Mouse (Mus musculus): Measurements from ENCODE around the gene Mtif3.

Gene Mtif3

DNA sequence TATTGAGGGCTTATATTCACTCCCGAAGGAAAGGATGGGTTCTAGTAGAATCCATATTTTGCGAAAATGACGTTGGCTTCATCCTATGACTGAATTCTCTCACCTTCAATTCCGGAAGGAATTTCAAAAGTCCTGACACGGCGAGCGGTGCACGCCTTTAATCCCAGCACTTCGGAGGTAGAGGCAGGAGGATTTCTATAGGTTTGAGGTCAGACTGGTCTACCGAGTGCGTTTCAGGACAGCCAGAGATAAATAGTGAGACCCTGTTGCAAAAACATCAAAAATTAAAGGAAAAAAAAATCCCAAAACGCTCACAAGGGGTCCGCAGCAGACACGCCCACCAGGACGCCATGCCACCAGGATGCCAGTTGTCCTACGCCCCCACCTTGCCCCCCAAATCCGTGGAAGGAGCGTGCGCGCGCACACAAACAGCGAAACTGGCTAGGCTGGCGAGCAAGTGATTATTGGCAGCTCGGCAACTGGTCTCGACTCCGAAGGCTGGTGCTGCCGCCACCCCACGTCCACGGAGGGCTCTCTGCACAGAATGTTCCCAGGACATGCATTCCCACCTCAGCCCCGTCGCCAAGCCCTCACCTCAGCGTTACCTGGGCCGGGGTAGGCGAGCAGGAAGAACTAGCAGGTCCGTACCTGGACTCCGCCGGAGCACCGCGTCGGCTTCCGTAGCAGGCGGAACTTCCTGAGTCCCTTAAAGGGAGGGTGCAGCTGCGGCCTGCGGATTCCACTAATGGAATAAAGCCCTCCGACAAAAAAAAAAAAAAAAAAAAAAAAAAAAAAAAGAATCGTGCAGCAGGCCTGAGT is at the start of gene Mtif3:
TSS of gene Mtif3 (minus strand) at position 683 of the 819 bp plus-strand sequence.
- DNase-seq (ENCODE audit: low read depth) = peak; percentile 91

DNA sequence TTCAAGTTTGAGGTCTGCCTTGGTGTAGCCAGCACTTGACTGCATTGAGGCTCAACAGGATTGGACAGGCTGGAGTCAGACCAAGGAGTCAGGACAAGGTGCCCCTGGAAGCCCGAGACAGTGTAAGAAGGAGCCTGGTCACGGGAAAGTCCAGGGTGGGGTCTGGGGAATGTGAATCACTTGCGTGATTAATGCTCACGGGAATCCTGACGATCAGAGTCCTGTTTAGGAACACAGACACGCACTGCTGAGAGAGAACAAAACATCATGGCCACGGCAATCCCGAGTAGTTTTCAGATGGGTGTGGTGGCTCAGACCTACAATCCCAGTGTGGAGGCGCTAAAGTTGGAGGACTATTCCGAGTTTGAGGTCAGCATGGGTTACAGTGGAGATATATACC is 47.7 kb upstream of the Mtif3 start:
- DNase-seq (ENCODE audit: low read depth) = no peak

DNA sequence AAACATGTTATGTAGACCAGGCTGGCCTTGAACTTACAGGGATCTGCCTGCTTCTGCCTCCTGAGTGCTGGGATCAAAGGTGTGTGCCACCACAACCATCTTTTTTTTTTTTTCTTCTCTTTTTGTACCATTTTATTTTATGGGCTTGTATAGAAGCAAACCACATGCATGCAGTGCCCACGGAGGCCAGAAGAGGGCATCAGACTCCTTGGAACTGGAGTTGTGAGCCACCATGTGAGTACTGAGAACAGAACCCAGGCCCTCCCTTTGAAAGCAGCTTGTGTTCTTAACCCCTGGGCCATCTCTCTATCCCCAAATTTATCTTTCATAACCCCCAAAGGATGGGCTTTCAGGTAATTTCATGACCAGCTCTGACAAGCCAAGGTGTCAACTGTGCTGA is 39.7 kb upstream of the Mtif3 start:
- no peak for DNase-seq (ENCODE audit: low read depth)

DNA sequence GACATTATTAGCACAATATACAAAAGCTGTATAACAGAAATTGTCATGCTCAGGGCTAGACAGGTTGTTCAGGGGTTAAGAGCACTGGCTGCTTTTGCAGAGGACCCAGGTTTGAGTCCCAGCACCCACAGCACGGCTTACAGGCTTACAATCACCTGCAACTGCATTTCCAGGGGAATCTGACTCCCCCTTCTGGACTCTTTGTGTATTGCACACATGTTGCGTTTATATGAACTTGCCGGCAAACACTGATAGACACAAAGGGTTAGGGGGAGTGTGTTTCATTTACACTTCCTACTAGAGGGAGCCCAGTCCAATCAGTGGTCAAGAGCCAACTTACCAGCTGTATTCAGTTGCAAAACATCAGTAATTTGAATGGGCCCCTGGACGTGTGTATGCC is 37.7 kb upstream of the Mtif3 start:
- peak; percentile 29 for DNase-seq (ENCODE audit: low read depth)

DNA sequence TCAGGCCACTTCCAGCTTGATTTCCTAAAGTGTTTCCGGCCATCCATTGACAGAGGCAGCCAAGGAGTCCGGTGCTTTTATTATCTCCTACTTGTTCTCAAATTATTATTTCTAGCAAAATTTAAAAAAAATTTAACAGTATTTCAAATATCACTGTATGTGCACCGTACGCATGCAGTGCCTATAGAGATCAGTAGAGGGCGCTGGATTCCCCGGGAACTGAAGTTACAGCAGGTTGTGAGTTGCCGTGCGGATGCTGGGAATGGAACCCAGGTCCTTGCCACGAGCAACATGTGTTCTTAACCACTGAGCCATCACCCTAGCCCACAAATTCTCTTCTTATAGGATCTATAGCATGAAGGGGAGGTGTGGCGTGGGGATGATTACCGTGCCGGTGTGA is 35.2 kb upstream of the Mtif3 start:
- DNase-seq (ENCODE audit: low read depth) = no peak

DNA sequence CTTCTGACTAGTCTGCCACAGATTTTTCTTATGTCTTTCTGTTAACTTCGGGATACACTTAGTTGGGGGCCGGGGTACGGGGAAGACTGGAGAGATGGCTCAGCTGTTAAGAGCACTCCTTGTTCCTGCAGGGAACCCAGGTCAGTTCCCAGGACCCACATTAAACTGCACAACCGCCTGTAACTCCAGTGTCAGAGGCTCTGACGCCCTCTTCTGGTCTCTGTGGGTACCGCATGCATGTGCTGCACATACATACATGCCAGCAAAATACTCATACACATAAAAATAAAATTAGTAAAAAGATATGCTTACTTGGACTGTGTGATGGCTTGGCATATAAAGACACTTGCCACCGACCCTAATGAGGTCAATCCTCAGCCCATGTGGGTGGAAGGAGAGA is 33.2 kb upstream of the Mtif3 start:
- DNase-seq (ENCODE audit: low read depth) = no peak

DNA sequence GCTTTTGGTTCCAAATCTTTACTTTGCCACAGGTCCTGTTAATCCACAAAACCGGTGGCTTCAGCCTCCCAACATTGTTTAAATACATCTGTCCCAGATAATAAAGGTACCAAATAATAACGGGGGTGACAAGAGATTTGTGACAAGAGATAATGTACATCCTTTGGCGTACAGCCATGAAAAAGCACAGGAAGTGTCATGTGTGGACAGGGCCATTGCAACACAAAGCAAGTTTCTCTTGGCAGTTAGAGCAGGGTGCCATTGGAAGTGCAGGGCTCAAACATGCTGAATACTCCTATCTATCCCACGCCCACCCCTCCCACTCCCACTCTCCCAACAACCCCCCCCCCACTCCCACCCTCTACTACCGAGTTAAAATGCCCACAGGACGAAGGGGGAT is 31.4 kb upstream of the Mtif3 start:
- DNase-seq (ENCODE audit: low read depth) = no peak

DNA sequence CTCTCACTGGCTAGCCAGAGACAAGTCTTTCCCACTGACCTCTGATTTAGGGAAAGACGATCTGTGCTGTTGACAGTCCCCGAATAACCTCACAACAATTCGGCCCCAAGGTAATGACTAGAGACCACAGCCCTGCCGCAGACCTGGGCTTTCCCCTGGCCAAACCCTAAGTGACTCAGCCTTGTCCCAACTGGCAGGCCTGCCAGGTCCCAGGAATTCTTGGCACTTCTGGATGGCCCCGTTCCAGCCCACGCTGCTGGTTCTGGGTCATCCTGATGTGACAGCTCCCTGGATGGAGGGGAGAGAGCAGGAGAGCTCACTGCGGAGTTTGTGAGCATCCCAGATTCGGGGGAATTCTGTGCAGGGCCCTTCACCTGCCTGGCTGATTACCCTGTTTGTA is 29.9 kb upstream of the Mtif3 start:
- no peak for DNase-seq (ENCODE audit: low read depth)

DNA sequence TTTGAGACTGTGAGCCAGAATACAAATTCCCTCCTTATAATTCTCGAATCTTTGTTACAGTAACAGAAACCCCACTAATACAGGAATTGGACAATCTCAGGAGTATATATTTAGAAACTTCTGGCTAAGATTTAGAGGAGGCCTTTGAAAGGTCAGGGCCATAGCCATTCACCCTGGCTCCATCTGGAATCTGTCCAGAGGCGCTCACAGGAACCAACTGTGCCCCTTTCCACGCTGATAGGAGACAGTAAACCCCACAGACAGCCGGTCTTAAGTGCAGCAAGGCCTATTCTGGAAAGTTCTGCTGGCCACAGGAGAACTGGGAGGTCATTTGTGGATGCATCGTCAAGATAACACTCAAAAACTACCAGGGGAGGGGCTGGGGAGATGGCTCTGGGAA is 25.5 kb upstream of the Mtif3 start:
- DNase-seq (ENCODE audit: low read depth) = no peak

DNA sequence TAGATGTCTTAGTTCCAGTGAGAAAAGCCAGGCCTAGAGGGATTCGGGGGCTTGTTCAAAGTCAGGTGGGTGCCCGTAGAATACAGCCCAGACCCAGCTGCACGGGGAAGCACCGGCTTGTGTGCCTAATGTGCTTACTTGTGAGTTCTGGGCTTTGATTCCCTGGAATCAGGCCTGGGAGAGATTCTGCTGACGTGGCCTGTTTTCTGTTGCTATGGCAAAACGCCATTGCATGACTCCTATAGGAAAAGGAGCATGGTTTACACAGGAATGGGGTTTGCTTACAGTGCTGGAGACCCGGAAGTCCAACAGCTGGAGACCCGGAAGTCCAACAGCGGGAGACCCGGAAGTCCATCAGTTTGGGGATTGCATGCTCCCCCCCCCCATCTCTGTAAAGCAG is 24.0 kb upstream of the Mtif3 start:
- DNase-seq (ENCODE audit: low read depth) = no peak

DNA sequence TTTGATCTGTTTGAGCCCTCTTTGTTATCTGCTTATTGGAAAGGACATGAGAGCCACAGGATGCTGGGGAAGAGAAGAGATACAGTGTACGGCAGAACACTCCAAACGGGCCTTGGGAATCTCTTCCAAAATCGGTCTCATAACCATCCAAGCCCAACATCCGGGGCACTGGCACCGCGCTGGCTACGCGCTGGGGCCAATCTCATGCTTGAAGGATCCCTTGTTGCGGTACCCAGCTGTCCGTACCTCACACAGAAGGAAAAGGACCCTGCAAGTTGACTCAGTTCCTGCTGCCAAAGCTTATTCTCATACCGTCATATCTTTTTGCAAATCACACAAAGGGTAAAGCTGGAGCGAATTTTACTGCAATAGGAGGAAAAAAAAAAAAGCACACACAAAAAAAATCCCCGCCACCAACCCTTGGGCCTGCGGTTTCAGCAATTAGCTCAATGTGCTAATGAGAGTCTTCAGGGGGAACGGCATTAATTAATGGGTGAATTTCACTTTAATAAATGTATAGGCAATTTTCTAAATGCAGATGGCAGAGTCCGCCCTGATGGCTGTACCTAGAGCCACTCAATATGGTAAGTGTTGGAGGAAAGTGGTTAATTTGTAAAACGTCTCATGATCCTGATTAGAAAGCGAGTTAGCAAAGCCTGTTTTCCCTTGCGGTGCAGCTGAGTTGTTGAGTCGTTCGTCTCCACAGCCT is 22.3 kb upstream of the Mtif3 start:
- no peak for DNase-seq (ENCODE audit: low read depth)

DNA sequence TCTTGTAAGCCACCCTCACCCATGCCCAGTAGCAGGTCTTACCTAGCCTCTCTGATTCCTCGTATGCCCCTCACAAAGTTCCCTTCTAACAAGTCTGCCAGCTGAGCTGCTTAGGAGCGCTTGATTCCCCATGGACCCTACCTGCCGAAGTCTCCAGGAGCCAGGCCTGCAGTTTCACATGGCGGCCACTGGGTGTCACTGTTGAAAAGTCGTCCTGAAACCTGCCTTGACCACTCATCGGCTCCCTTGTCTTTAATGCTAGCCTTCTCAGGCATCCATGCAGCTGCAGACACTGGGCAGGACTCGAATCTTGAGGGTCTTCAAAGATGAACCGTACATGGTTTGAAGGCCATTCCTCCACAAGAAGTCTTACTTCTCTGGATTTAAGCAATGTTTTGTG is 19.6 kb upstream of the Mtif3 start:
- peak; percentile 73 for DNase-seq (ENCODE audit: low read depth)

DNA sequence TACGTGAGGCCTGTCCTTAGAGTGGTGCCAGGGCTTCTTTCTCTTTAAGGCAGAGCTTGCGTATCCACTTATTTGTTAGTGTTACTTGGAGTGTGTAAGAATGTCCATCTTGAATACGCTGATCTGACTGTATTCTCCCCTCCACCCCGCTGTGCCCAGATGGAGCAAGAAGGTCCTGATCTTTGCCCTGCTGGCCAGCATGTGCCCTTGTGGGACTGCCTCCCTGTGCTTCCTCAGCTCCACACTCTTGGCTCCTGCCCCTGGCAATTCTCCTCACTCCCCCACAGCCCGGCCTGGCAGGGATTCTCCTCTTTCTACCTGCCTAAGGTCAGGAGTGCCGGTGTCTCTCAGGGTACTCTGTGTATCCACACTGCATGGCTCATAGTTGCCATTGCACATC is 17.8 kb upstream of the Mtif3 start:
- no peak for DNase-seq (ENCODE audit: low read depth)

DNA sequence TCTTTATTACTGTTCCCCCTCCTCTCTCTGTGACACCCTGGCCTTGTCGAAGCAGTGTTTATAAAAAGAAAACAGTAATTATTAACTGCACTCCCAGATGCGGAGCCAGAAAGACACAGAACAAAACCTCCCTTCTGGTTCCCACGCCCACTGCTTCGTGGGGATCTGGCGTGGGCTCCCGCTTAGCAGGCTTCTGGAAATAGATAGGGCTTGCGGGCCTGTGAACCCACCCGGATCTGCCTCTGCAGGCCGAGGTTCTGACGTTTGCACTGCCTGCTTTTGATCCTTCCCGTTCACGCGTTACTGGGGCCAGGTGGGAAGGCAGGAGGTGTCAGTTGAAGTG is 11.2 kb upstream of the Mtif3 start:
- DNase-seq (ENCODE audit: low read depth) = no peak

DNA sequence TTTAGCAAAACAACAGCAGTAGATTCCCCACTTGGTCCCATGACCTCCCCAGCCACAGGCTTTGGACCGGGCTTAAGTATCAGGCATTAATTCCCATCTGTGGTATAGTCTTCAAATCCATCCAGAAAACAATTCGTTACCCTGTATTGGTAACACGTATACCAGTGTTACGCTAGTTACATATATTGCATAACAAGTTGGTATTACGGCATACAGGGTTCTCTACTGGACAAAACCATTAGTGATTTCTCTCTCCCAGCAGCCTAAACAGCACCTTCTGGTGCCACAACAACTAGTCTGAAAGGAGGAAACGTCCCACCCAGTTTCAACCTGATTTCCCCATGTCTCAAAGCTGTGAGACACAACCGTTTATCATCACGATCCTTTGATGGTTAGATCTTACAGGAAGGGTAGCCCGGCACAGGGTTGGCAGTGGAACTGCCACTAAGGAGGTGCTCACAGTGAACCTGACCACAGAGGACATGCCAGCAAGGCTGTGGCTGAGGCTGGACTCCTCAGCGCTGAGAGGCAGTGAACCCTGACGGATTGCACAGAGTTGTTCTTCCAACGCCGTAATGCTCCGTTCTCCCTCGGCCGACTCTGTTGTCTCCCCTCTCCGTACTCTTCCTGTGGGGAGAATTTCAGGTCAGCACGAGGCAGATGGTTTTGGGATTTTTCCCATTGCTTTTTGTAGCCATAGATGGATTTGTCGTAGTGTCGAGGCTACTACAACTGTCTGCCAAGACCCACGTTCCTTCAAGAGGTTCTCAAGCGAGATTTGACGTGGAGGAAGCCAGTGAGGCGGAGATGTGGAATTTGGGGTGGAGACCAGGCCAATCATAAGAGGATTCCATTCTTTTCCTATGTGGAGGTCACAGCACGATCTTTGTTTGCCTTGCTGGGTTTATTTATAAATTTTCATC is 10.5 kb upstream of the Mtif3 start:
- DNase-seq (ENCODE audit: low read depth) = peak; percentile 40

DNA sequence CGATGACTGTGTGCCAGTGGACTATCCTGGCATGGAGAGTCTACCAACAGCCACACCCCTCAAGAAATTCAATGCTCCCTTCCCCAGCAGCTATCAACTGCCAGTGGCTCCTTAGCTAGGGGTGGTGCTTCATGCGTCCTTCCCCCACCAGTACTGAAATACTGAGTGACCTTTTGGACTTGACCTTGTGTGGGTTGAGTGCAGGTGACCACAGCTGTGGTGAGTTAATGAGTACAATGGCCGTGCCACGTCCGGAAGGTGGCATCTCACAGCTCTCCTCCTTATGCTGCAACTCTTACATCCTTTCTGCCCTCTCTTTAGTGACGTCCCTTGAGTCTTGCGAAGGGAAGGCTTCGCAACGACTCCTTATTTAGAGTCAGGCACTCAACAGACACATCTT is 9.8 kb upstream of the Mtif3 start:
- DNase-seq (ENCODE audit: low read depth) = no peak

DNA sequence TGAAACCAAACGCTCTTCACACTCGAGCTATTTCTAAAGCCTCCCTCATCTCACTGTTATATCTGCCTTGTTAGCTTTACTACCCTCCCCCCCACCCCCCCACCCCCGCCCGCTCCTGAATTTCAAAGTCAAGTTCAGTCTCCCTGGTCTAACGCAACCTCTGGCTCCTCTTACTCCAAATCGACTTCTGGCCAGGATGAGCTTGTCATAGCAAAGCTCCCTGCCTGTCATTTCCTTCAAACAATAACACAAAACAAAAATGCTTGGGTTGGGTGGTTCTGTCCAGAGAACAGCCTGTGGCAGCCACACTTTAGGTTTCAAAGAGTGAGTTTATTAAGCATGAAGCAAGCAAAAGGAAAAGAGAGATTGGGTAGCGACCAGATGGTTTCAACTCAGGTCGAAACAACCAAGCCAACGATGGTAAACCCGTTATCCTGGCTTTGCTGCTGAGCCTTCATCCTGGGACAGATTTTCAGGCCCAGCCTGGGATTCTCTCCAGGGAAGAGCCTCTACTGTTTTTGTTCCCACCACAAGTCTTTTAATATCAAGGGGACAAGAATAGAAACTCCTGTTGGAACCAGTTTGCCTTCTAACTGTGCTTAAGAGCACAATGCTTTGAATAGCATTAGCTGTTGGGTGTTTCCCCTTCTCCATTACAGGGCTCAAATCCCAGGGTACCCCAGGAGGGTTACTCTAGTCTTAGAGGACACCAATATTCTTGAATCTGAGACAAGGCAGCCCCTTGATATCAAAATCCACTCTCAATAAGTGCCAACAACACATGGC is 8.4 kb upstream of the Mtif3 start:
- no peak for DNase-seq (ENCODE audit: low read depth)

DNA sequence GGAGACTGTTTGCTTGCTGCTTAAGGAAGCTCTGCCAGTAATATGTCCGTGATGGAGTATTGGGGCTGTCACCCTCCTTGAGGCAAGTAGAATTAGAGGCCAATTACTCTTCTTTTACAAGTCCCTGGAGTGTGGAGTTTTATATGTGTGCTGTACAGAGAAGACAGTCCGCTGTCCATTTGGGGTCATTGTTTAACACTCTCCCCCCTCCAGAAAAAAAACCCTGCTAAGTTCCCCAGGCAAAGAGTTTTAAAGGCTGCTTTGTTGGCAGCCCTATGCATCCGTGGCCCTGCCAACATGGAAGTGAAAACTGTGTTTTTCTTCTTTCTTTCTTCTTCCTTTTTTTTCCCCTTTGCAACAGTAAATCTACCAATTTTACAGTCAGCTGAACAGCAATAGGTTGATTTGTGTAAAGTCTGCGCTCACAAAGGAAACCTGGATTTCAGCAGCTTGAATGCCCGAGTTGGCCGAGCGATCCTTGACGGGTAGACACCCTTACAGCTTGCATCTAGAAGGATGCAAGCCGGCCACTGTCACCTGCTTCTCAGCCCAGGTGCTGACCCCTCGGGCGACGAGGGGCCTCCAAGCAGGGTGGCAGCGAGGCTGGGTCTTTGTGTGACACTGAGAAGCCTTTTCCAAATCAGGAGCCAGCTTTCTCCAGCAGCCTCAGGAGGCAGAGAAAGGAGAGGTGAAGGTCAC is 5.2 kb upstream of the Mtif3 start:
- no peak for DNase-seq (ENCODE audit: low read depth)

DNA sequence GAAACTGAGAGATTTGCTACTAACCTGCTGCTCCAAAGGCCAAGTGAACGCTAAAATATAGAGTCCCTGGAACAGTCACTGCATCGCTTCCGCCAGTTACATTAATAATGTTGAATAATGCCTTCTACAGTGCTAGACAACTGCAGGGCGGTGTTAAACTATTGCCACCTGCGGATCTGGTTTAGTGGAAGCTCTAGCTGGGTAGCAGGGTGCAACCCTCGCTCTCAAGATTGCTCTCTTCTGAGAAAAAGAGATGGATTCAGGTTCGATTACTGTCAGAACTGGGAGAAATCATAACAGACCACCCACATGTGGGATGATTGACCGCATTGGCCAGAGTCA is 308 bp upstream of the Mtif3 start:
- no peak for DNase-seq (ENCODE audit: low read depth)

DNA sequence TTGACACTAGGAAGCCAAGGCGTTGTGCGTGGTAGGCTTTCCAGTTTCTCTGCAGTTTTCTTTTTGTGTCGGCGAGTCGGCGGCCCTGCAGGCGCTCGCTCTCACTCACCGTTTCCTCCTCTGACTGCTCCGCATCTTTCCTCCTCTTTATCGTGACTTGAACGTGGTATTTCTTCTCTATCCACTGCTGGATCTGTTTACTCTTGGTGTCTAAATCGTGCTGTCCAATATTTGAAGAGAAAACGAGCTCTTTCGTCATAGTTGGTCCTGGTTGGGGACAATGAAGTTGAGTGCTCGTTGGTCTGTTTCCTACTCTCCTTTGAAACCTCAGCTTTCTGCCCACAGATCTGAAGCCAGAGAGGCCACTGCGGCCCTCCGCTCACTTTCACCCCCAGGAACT is 6.9 kb downstream of the Mtif3 start:
- DNase-seq (ENCODE audit: low read depth) = no peak

DNA sequence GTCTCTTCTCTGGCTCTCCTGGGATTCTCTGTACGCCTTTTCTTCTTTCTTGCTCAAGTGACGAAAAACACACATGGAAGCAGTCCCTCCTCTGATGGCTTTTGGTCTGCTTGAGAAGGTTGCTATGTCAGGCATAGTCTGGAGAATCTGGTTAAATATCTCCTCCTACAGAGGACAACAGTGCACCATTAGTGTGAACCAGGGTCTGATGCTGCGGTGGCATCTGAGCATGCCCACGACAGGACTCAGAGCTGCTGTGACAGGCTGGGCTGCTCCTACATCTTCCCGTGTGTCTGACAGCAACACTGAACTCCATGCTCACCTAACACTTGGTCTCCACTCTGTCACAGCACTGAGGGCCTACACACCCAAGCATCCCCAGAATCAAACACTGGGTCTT is 7.9 kb downstream of the Mtif3 start:
- DNase-seq (ENCODE audit: low read depth) = no peak

DNA sequence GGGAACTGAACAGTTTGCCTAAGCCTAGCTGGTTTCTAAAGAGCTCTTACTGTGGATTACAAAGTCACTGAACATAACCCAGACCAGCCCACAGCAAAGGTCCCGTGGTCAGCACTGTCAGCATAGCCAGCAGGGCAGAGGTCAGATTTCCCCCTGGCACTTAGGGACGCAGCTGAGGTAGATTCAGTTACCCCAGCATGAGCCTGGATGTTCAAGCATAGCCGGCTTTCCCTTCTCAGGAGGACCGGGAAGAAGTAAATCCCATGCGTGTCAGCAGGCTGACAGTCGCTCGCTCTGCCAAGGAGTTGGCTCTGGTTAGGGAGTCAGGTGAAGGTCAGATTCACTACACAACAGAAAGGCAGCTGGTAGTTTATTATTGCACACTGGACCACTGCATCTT is 9.0 kb downstream of the Mtif3 start:
- DNase-seq (ENCODE audit: low read depth) = no peak
